Mouse (Mus musculus): ENCODE measurements around the gene Kpna3. TPM values are rescaled to one million over a fixed set of nuclear protein-coding genes. Genes with fewer than 3 reads are reported as not detected.
"Not testable (repeated sequence)": the region's sequence is repeated elsewhere in the genome, so short reads cannot be mapped to it uniquely, and the experiment has no call there.

The Kpna3 gene
- polyA plus RNA-seq, 1 experiment from 2014 or later = 40.2 TPM

DNA sequence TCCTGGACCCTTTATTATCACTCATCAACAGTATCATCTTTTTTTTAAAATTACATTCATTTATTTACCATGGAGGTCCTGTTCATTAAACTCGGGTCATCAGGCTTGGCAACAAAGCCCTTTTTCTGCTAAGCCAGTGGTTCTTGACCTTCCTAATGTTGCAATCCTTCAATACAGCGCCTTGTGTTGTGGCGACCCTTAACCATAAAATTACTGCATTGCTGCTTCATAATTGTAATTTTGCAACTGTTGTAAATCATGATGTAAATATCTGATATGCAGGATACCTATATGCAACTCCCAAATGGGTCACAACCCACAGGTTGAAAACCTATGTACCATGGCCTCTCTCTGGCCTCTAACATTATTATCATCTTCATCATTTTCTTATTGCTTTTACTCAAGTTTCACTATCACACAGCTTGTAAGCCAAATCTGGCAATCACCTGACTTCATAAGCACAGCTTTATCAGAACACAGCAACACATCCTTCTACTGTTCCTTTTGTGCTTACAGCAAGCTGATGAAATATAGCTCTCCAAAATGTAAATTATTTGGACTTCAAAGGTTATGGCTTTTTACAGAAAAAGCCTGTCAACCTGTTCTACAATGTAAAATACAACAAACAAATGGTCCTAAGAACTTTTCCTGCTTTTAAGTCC, 11.4 kb downstream of the Kpna3 start:
- Histone ChIP-seq H3K27me3 (replicated peaks) (no peaks in the 10 kb centered on the region), H3K27ac (ENCODE audit: poor library complexity, severe bottlenecking) (no peak overlapping the region), H3K36me3 (no peaks in the 10 kb centered on the region), H3K4me2 (no peak overlapping the region), H3K9ac (no peak overlapping the region), H3K9me3 (replicated peaks) (no peaks in the 10 kb centered on the region), H3K4me1 (replicated peaks) (peaks cover 19% of the 10 kb centered on the region), H3K4me3 (no peak overlapping the region)
- 74% methylated on average over 3 of the region's 3 CpGs for WGBS
- ATAC-seq (ENCODE audit: insufficient number of reproducible peaks, low FRiP score) = no peak

DNA sequence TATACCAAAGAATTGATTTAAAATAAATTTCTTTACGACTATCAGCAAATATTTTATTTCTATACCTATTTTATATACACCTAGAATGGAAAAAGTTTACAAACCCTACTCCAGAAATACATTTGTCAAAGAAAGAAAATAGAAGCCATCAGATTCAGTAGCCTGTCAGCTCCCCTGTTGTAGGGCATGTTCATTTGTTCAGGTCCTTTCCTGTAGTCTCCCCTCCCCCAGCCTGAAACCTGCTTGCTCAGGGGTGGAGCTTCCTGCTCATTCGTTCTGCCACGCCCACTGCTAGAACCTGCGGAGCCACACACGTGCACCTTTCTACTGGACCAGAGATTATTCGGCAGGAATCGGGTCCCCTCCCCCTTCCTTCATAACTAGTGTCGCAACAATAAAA, 12.6 kb downstream of the Kpna3 start:
- H3K9ac ChIP-seq; H3K4me2 ChIP-seq; ATAC-seq (ENCODE audit: insufficient number of reproducible peaks, low FRiP score); H3K4me3 ChIP-seq; H3K9me3 ChIP-seq (replicated peaks); H3K27ac ChIP-seq (ENCODE audit: poor library complexity, severe bottlenecking); H3K27me3 ChIP-seq (replicated peaks); H3K36me3 ChIP-seq: not testable (repeated sequence)
- WGBS = 27% methylated on average over 7 of the region's 8 CpGs
- H3K4me1 ChIP-seq (replicated peaks) = peaks cover 13% of the 10 kb centered on the region; the same call in 1 of the 2 replicates

DNA sequence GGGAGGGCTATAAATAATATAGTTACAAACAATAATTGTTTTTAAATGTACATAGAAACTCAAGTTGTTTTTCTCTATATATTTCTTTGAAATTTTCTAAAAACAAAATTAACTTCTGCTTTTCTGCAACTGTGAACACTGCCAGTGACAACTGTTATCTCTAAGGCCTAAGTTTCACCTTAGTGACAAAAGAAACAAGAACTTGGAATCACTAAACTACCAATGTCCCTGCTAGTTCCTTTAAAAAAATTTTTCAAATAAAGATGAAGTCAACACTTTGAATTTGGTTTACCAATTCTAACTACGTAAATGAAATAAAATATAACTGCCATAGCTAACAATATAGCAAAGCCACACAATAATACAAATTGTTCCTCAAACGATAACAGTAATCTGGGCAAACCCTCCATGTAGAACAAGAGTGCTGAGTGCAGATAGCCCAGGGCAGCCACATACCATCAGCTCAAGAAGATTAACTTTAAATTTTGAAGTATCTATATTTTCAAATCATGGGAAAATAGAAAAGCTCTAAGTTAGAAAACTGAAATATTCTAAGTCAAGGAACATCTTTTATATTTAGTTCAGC, 14.5 kb downstream of the Kpna3 start:
- H3K4me2 ChIP-seq = no peak overlapping the region
- no peaks in the 10 kb centered on the region for H3K27me3 ChIP-seq (replicated peaks)
- no peak overlapping the region for H3K27ac ChIP-seq (ENCODE audit: poor library complexity, severe bottlenecking)
- H3K36me3 ChIP-seq = peaks cover 2% of the 10 kb centered on the region; the same call in 1 of the 2 replicates
- H3K4me1 ChIP-seq (replicated peaks) = peaks cover 13% of the 10 kb centered on the region; the same call in 1 of the 2 replicates
- WGBS = 87% methylated on average over 2 of the region's 2 CpGs
- no peak overlapping the region for H3K4me3 ChIP-seq
- no peak for ATAC-seq (ENCODE audit: insufficient number of reproducible peaks, low FRiP score)
- H3K9me3 ChIP-seq (replicated peaks) = no peaks in the 10 kb centered on the region
- H3K9ac ChIP-seq = no peak overlapping the region

DNA sequence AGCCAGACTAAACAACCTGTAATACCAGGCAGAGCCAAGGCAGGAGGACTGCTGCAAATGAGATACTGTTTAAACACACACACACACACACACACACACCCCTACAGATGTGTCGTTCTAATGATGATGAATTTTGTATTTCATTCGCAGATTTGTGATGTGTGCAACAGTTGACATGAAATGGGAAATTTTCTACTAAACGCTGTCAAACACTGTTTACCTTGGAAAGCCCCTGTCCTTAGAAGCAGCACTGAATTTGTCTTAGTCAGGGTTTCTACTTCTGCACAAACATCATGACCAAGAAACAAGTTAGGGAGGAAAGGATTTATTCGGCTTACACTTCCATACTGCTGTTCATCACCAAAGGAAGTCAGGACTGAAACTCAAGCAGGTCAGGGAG, 24.0 kb downstream of the Kpna3 start:
- Histone ChIP-seq H3K27ac (ENCODE audit: poor library complexity, severe bottlenecking) (no peak overlapping the region), H3K9ac (no peak overlapping the region), H3K36me3 (no peaks in the 10 kb centered on the region), H3K4me2 (no peak overlapping the region), H3K9me3 (replicated peaks) (no peaks in the 10 kb centered on the region), H3K4me3 (no peak overlapping the region), H3K4me1 (replicated peaks) (0 out of 2 replicates have a peak, but pooled peaks cover 3% of the 10 kb centered on the region), H3K27me3 (replicated peaks) (no peaks in the 10 kb centered on the region)
- no peak for ATAC-seq (ENCODE audit: insufficient number of reproducible peaks, low FRiP score)
- 83% methylated on average over 4 of the region's 4 CpGs for WGBS

DNA sequence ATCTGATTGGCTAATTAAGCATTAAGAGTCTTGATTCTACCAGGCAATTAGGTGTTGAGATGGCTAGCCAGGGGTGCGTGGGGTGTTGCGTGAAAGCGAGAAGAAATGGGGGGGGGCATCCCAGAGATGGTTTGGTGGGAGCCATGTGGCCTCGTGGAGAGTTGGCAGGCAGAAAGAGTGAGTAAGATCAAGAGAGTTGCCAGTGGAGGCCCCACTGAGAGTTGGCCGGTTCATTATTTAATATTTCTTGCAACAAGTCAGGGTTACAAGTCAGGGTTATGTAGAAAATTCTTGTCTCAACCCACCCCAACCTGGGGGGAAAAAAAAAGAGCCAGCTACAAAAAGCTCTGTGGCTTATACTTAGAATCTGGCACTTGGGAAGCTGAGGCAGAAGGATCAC, 24.4 kb downstream of the Kpna3 start:
- Histone ChIP-seq H3K9ac (no peak overlapping the region), H3K4me1 (replicated peaks) (0 out of 2 replicates have a peak, but pooled peaks cover 3% of the 10 kb centered on the region), H3K27ac (ENCODE audit: poor library complexity, severe bottlenecking) (no peak overlapping the region), H3K4me2 (no peak overlapping the region), H3K4me3 (no peak overlapping the region), H3K27me3 (replicated peaks) (no peaks in the 10 kb centered on the region), H3K36me3 (no peaks in the 10 kb centered on the region), H3K9me3 (replicated peaks) (no peaks in the 10 kb centered on the region)
- 86% methylated on average over 5 of the region's 5 CpGs for whole genome bisulfite sequencing
- no peak for ATAC-seq (ENCODE audit: insufficient number of reproducible peaks, low FRiP score)

DNA sequence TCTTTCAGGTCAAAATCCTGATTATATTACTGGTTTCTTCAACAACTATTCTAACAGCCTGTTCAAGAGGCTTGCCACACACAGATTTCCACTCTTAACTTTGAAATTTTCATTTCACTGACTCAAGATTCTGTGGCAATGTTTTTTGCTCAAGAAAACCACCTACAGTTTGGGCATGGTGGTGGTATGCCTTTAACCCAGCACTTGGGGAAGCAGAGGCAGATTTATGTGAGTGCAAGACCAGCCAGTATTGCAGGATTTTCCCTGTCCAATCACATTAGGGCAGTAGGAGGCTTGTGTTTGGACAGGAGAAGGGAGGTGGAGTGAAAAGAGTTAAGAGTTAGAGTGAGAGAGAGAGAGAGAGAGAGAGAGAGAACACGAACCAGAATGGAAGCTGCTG, 24.9 kb downstream of the Kpna3 start:
- Histone ChIP-seq H3K9me3 (replicated peaks) (no peaks in the 10 kb centered on the region), H3K27me3 (replicated peaks) (no peaks in the 10 kb centered on the region), H3K4me3 (no peak overlapping the region), H3K4me1 (replicated peaks) (0 out of 2 replicates have a peak, but pooled peaks cover 6% of the 10 kb centered on the region), H3K36me3 (no peaks in the 10 kb centered on the region), H3K9ac (no peak overlapping the region), H3K27ac (ENCODE audit: poor library complexity, severe bottlenecking) (no peak overlapping the region), H3K4me2 (no peak overlapping the region)
- ATAC-seq (ENCODE audit: insufficient number of reproducible peaks, low FRiP score) = no peak
- WGBS = 38% methylated on average over 1 of the region's 1 CpGs

DNA sequence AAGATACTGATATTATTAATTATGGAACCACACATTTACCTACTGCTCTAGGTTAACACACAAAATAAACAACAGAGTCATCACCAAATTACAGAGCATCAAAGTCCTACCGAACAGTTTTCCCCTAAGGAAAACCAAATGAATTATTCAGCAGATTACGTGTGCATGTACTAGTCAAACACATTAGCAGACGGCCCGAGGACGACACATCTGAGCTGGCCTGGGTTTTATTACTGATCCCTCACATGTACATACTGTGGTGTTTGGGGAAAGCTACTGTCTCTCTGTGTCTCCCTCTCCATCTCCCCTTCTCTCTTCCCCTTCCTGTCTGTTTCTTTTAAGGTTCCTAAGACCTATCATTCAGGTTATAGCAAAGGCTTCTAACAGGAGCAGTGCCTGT, 25.5 kb downstream of the Kpna3 start:
- Histone ChIP-seq H3K9ac (no peak overlapping the region), H3K4me1 (replicated peaks) (0 out of 2 replicates have a peak, but pooled peaks cover 6% of the 10 kb centered on the region), H3K4me2 (no peak overlapping the region), H3K4me3 (no peak overlapping the region), H3K36me3 (no peaks in the 10 kb centered on the region), H3K27me3 (replicated peaks) (no peaks in the 10 kb centered on the region), H3K9me3 (replicated peaks) (no peaks in the 10 kb centered on the region), H3K27ac (ENCODE audit: poor library complexity, severe bottlenecking) (no peak overlapping the region)
- WGBS = 85% methylated on average over 5 of the region's 5 CpGs
- no peak for ATAC-seq (ENCODE audit: insufficient number of reproducible peaks, low FRiP score)

DNA sequence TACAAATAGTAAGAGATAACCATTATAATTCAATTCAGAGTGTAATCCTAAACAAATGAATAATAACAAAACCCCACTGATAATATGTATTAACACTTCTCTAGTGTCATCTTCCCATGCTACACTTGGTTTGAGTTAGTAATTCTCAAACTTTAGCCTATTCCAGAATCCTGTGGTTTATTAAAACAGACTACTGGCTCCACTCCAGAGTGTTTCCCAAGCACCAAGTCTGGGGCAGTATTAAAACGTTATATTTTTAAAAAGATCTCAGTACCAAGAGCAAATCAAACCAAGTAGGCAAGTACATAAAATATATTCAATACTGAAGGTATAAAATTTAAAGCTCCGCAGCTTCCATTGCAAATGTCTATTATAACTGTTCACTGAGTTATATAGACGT, 26.0 kb downstream of the Kpna3 start:
- H3K4me3 ChIP-seq = no peak overlapping the region
- H3K9me3 ChIP-seq (replicated peaks) = no peaks in the 10 kb centered on the region
- no peak overlapping the region for H3K4me2 ChIP-seq
- no peaks in the 10 kb centered on the region for H3K27me3 ChIP-seq (replicated peaks)
- H3K36me3 ChIP-seq = no peaks in the 10 kb centered on the region
- 77% methylated on average over 3 of the region's 3 CpGs for WGBS
- H3K4me1 ChIP-seq (replicated peaks) = peaks cover 8% of the 10 kb centered on the region; the same call in 1 of the 2 replicates
- no peak overlapping the region for H3K27ac ChIP-seq (ENCODE audit: poor library complexity, severe bottlenecking)
- no peak for ATAC-seq (ENCODE audit: insufficient number of reproducible peaks, low FRiP score)
- no peak overlapping the region for H3K9ac ChIP-seq

DNA sequence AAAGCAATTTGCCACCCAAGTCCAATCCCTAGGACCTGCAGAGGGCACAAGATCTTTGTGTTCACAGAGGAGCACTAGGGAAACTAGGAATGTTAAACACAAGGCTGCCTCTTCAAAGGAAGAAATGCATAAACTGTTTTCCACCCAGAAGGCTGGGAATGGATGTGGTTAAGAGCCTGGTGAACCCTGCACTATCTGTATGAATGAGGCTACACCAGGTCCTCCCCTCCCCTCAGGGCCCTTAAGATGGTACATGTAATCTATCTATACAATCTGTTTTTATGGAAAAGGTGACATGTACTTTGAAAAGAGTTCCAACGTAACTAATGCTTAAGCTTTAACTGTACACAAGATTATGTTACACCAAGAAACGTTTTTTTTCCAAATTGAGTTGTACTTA, 29.7 kb downstream of the Kpna3 start:
- Histone ChIP-seq H3K27me3 (replicated peaks) (no peaks in the 10 kb centered on the region), H3K9me3 (replicated peaks) (no peaks in the 10 kb centered on the region), H3K4me3 (no peak overlapping the region), H3K27ac (ENCODE audit: poor library complexity, severe bottlenecking) (no peak overlapping the region), H3K9ac (no peak overlapping the region), H3K4me1 (replicated peaks) (peaks cover 12% of the 10 kb centered on the region; the same call in 1 of the 2 replicates), H3K4me2 (no peak overlapping the region), H3K36me3 (no peaks in the 10 kb centered on the region)
- WGBS = 53% methylated on average over 2 of the region's 2 CpGs
- no peak for ATAC-seq (ENCODE audit: insufficient number of reproducible peaks, low FRiP score)

DNA sequence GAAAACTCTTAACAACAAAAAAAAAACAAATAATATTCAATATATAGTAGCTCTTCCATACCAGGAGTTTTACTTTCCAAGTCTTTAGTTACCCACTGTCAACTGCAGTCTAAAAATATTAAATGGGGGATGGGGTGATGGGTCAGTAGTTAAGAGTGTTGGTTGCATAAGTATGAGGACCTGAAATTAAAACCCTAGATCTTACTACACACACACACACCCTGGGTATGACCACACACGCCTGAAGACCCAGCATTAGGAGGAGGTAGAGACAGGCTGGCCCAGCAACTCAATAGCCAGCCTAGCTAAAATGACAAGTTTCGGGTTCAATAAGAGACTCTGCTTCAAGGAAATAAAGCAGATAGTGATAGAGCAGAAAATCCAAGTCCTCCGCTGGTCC, 32.6 kb downstream of the Kpna3 start:
- 95% methylated on average over 3 of the region's 3 CpGs for WGBS

DNA sequence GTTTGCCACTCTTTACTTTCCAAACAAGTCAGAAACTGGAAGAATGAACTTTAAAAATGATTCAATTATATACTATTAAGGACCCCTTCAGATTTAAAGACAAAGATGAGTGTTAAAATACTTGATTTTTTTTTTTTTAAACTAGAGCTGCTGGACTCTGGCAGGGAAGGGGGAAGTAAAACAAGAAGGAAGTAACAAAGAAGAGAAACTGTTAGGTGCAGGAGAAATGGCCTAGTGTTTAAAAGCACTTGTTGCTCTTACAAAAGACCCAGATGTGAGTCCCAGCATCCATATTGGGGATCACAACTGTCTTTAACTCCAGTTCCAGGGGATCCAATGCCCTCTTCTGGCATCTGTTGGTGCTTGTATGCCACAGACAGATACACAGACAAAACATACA, 33.9 kb downstream of the Kpna3 start:
- ATAC-seq (ENCODE audit: insufficient number of reproducible peaks, low FRiP score) = no peak
- H3K9me3 ChIP-seq (replicated peaks) = no peaks in the 10 kb centered on the region

More for the DNA sequence above, 32.6 kb downstream of the Kpna3 start:
- Histone ChIP-seq H3K4me2 (no peak overlapping the region), H3K36me3 (peaks cover 2% of the 10 kb centered on the region; the same call in 1 of the 2 replicates), H3K9me3 (replicated peaks) (no peaks in the 10 kb centered on the region), H3K27ac (ENCODE audit: poor library complexity, severe bottlenecking) (no peak overlapping the region), H3K4me3 (no peak overlapping the region), H3K4me1 (replicated peaks) (peaks cover 12% of the 10 kb centered on the region; the same call in 1 of the 2 replicates), H3K27me3 (replicated peaks) (no peaks in the 10 kb centered on the region), H3K9ac (no peak overlapping the region)
- ATAC-seq (ENCODE audit: insufficient number of reproducible peaks, low FRiP score) = no peak

More for the DNA sequence above, 33.9 kb downstream of the Kpna3 start:
- Histone ChIP-seq H3K4me3 (no peak overlapping the region), H3K9ac (no peak overlapping the region), H3K27me3 (replicated peaks) (no peaks in the 10 kb centered on the region), H3K36me3 (peaks cover 6% of the 10 kb centered on the region), H3K4me2 (no peak overlapping the region), H3K4me1 (replicated peaks) (peaks cover 12% of the 10 kb centered on the region; the same call in 1 of the 2 replicates), H3K27ac (ENCODE audit: poor library complexity, severe bottlenecking) (no peak overlapping the region)
